Comparison of ENCODE assay signal across 1 mouse cellular context in the genomic region with DNA sequence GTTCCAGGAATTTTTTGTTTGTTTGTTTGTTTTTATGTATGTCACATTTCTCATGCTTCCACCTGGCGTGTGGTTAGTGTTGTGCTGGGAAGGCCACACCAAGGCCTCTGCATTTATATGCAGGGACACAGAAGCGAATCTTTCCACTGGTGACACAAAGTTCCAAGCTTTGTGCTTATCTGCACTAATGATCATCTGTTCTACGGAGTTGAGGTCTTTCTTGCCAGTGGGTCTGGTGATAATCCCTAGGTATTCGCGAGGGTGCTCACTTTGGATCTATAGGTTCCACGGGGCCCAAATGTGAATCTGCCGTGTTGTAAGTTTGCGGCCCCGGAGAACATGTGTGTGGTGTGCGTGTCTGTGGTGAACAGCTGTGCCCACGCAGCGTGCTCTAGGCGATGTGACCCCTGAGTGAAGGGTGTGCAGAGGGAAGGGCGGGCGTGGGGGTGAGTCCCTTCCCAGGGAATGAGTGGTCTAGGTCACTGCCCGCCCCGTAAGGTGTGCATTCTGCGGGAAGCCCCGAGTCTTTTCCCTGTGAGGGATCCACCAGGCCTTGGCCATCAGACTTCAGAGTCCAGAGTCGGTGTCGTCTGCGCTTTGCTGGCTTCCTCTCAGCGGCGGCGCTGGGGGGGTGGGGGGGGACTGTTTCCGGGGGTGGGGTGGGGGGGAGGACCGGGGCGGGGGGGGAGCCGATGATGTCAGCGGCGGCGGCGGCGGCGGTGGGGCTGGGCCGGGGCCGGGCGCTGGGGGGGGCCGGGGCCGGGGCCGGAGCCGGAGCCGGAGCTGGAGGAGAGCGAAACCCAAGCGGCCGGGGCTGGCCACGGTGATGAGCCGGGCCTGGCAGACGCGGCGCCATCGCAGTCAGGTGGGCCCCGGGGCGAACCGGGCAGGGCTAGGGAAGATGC.
TF ChIP-seq lines count a peak whose summit lies in the region.

TSS of gene Zbtb4 (plus strand) at position 692 of the 905 bp plus-strand sequence.

TF ChIP-seq in MEL, 35 proteins besides CTCF, POLR2A, EP300 and RAD21 (continued from another document):
- TF ChIP-seq KAT2A (conservative IDR thresholded peaks at IDR 0.05; ENCODE audit: low read depth, low read length) (no peak; the same call in 1 of the 2 replicates), ZC3H11A (IDR thresholded peaks at IDR 0.05; ENCODE audit: low read depth, low read length) (no peak), SMC3 (IDR thresholded peaks at IDR 0.05; ENCODE audit: low read depth, low read length) (no peak), CHD2 (IDR thresholded peaks at IDR 0.05; ENCODE audit: low read length) (no peak), RCOR1 (IDR thresholded peaks at IDR 0.05; ENCODE audit: low read depth, low read length) (no peak), ELF1 (IDR thresholded peaks at IDR 0.05; ENCODE audit: low read depth, low read length) (no peak), JUND (IDR thresholded peaks at IDR 0.05; ENCODE audit: low read depth, low read length) (no peak), GABPA (IDR thresholded peaks at IDR 0.05; ENCODE audit: low read depth, low read length) (no peak), TBP (IDR thresholded peaks at IDR 0.05; ENCODE audit: low read depth, low read length) (no peak), NELFE (IDR thresholded peaks at IDR 0.05; ENCODE audit: low read depth, low read length) (peak; percentile 9; the same call in 1 of the 2 replicates), GATA1 (IDR thresholded peaks at IDR 0.05; ENCODE audit: low read depth, low read length) (no peak), TCF12 (IDR thresholded peaks at IDR 0.05; ENCODE audit: low read depth, low read length) (no peak)
